Mouse (Mus musculus) forebrain, postnatal 0 days (tissue): ENCODE measurements at regions not wholly inside any gene's neighbourhood (a gene's known extent, or its start where the extent isn't known, plus 50 kb on each side); places are given as distances from the start of the nearest gene placed in this dataset.

Experiments
- ATAC-seq: fragments of 200-750 bp; cut with Nextera tagmentation; 2 replicates; pipeline ENCODE4 v1.8.0; 2017; ENCODE audit warnings: mild to moderate bottlenecking, moderate library complexity
- DNase-seq: peaks from one replicate; pipeline ENCODE4 v3.0.0-alpha.2; 2015
- H3K27ac ChIP-seq: fragments of 300-500 bp; sonication (generic); 2 replicates; pipeline ENCODE4 v1.5.1; 2014; ENCODE audit warnings: low read depth, mild to moderate bottlenecking, antibody characterized with exemption, low read length, moderate library complexity, mixed read lengths
- H3K27me3 ChIP-seq: fragments of 300-500 bp; sonication (generic); 2 replicates; pipeline ENCODE4 v1.6.1; 2014; ENCODE audit warnings: mild to moderate bottlenecking, low read length, mixed read lengths; ENCODE audit not compliant: insufficient read depth
- H3K36me3 ChIP-seq: fragments of 300-500 bp; sonication (generic); 2 replicates; pipeline ENCODE4 v1.6.1; 2014; ENCODE audit warnings: mild to moderate bottlenecking, moderate library complexity; ENCODE audit not compliant: insufficient read depth
- H3K4me1 ChIP-seq: fragments of 300-500 bp; sonication (generic); 2 replicates; pipeline ENCODE4 v1.6.1; 2014; ENCODE audit warnings: antibody characterized with exemption; ENCODE audit not compliant: insufficient read depth
- H3K4me2 ChIP-seq: fragments of 300-500 bp; sonication (generic); 2 replicates; pipeline ENCODE4 v1.6.1; 2014; ENCODE audit warnings: low read depth, mild to moderate bottlenecking, moderate library complexity
- H3K4me3 ChIP-seq: fragments of 300-500 bp; sonication (generic); 2 replicates; pipeline ENCODE4 v1.5.1; 2014; ENCODE audit warnings: low read depth, low read length, mixed read lengths
- H3K9ac ChIP-seq: fragments of 300-500 bp; sonication (generic); 2 replicates; pipeline ENCODE4 v1.6.1; 2014; ENCODE audit warnings: mild to moderate bottlenecking
- H3K9me3 ChIP-seq: fragments of 300-500 bp; sonication (generic); 2 replicates; pipeline ENCODE4 v1.6.1; 2016; ENCODE audit warnings: low read length
- CTCF ChIP-seq: sonication (generic); IDR thresholded peaks from 2 replicates; pipeline ENCODE4 v1.5.1; 2016; ENCODE audit warnings: antibody characterized with exemption, control low read depth, low read depth
- WGBS: fragments of 180-500 bp; shearing (Covaris S2); extraction: QIAGEN DNeasy Blood & Tissue Kit; methylation state at CpG from one replicate; pipeline ENCODE4 v1.1.7; 2014; 5-methylcytosine and 5-hydroxymethylcytosine counted together

DNA sequence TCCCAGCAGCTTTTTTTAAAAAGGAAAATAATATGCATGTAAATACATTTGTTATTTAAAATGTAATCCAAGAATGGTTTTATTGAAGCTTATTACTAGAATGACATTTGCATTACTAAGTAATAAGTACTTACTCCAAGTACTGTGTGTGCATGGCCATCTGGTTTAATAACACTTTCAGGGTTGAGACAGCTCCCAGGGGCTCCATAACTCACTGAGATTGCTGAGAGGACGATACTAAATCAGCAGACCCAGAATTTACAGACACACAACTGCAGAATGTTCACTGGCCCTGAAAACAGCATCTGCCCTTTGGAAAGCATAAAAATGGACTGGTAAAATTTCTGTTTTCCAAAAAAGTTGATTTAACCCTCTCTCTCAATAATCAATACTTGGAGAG, 696.4 kb downstream of the Mat2b start:
- Histone ChIP-seq H3K36me3 (no peaks in the 10 kb centered on the region), H3K27me3 (no peaks in the 10 kb centered on the region), H3K4me2 (no peak overlapping the region), H3K4me1 (no peaks in the 10 kb centered on the region), H3K27ac (no peak overlapping the region), H3K4me3 (no peak overlapping the region), H3K9me3 (no peaks in the 10 kb centered on the region), H3K9ac (no peak overlapping the region)
- no peak for DNase-seq
- 66% methylated on average over 1 of the region's 1 CpGs for WGBS
- TF ChIP-seq CTCF = no peak
- no peak for ATAC-seq

DNA sequence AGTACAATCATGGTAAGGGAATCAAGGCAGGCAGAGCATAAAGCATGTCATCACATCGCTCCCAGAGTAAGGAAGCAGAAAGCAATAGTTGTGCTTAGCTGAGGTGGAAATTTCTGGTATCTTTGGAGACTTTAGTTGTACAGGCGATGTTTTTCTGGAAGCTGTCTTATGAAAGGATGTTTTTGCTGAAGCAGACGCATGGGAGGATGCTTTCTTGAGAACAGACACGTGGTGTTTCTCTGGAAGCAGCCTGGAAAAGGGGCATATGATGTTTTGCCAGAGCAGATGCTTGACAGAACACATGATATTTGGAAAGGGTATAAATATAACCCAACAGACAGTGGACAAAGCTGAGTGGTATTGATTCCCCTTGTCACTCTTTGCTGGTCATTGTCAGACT, 722.4 kb downstream of the Mat2b start:
- DNase-seq (no peak), ATAC-seq (no peak)
- Histone ChIP-seq H3K27me3 (no peaks in the 10 kb centered on the region), H3K4me3 (no peak overlapping the region), H3K4me2 (no peak overlapping the region), H3K36me3 (no peaks in the 10 kb centered on the region), H3K4me1 (no peaks in the 10 kb centered on the region), H3K27ac (no peak overlapping the region), H3K9me3 (no peaks in the 10 kb centered on the region), H3K9ac (no peak overlapping the region)
- WGBS = 77% methylated on average over 4 of the region's 4 CpGs
- TF ChIP-seq CTCF = no peak

GRCm38 (mm10) chr11:39963705-39964104, 731.3 kb downstream of the Mat2b start:
- Histone ChIP-seq H3K4me2 (no peak overlapping the region), H3K9ac (no peak overlapping the region), H3K4me3 (no peak overlapping the region), H3K36me3 (no peaks in the 10 kb centered on the region), H3K9me3 (no peaks in the 10 kb centered on the region), H3K27me3 (no peaks in the 10 kb centered on the region), H3K4me1 (no peaks in the 10 kb centered on the region), H3K27ac (no peak overlapping the region)
- ATAC-seq (no peak), DNase-seq (no peak)
- no peak for TF ChIP-seq CTCF

DNA sequence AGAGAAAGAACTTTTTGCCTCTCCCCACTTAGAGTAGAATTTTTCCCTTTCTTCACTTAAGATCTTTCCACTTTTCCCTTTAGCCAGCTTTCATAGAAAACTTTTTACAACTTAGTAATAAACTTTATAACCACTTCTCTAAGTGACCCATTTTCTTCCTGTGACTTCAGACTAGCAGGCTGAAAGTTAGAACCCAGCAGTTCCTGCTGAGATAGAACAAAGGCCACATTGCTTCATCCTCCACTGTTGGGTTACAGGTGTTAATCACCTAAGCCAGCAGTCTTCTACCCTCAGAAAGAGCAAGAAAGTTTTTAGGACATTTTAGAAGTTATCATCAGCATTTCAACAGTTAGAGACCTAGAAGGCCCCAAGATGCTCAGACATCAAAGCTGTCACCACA, 740.6 kb downstream of the Mat2b start:
- no peak overlapping the region for H3K27ac ChIP-seq
- no peak overlapping the region for H3K4me3 ChIP-seq
- no peak overlapping the region for H3K4me2 ChIP-seq
- H3K4me1 ChIP-seq = no peaks in the 10 kb centered on the region
- no peaks in the 10 kb centered on the region for H3K9me3 ChIP-seq
- DNase-seq (no peak), ATAC-seq (no peak)
- no peaks in the 10 kb centered on the region for H3K27me3 ChIP-seq
- H3K9ac ChIP-seq = no peak overlapping the region
- no peaks in the 10 kb centered on the region for H3K36me3 ChIP-seq
- TF ChIP-seq CTCF = no peak

GRCm38 (mm10) chr11:39944196-39944595, 750.8 kb downstream of the Mat2b start:
- Histone ChIP-seq H3K4me1 (no peaks in the 10 kb centered on the region), H3K27me3 (no peaks in the 10 kb centered on the region), H3K4me2 (no peak overlapping the region), H3K36me3 (no peaks in the 10 kb centered on the region), H3K27ac (no peak overlapping the region), H3K9me3 (no peaks in the 10 kb centered on the region), H3K9ac (no peak overlapping the region), H3K4me3 (no peak overlapping the region)
- no peak for TF ChIP-seq CTCF
- 80% methylated on average over 2 of the region's 2 CpGs for WGBS
- no peak for DNase-seq
- ATAC-seq = no peak

DNA sequence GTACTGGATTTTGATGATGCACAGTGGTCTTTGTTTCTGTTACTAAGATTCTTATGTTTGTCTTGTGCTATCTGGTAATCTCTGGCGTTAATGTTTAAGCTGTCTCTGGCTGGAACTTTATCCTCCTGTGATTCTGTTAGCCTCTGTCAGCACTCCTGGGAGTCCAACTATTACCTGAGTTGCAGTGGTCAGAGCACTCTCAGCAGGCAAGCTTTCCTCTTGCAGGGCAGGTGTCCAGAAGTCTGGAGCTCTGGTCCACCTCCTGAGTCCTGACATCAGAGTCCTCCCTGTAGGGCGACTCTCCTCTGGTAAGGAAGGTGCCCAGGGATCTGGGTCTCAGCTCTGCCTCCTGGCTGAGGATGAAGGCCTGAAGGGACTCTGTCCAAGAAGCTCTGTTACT, 760.8 kb downstream of the Mat2b start:
- H3K4me3 ChIP-seq = no peak overlapping the region
- no peak overlapping the region for H3K4me2 ChIP-seq
- no peaks in the 10 kb centered on the region for H3K4me1 ChIP-seq
- no peaks in the 10 kb centered on the region for H3K9me3 ChIP-seq
- H3K9ac ChIP-seq = no peak overlapping the region
- TF ChIP-seq CTCF = no peak
- no peaks in the 10 kb centered on the region for H3K36me3 ChIP-seq
- 86% methylated on average over 2 of the region's 2 CpGs for WGBS
- H3K27ac ChIP-seq = no peak overlapping the region
- DNase-seq (no peak), ATAC-seq (no peak)
- no peaks in the 10 kb centered on the region for H3K27me3 ChIP-seq

GRCm38 (mm10) chr11:39923977-39924527, 771.0 kb downstream of the Mat2b start:
- H3K27me3 ChIP-seq = no peaks in the 10 kb centered on the region
- ATAC-seq (no peak), DNase-seq (no peak)
- no peaks in the 10 kb centered on the region for H3K36me3 ChIP-seq
- TF ChIP-seq CTCF = no peak
- no peak overlapping the region for H3K4me3 ChIP-seq
- H3K4me2 ChIP-seq = no peak overlapping the region
- no peak overlapping the region for H3K9ac ChIP-seq
- WGBS = 24% methylated on average over 6 of the region's 6 CpGs
- no peak overlapping the region for H3K27ac ChIP-seq
- no peaks in the 10 kb centered on the region for H3K9me3 ChIP-seq
- no peaks in the 10 kb centered on the region for H3K4me1 ChIP-seq
